Mouse (Mus musculus): Measurements from ENCODE around the gene 2810408A11Rik. TPM values are rescaled to one million over a fixed set of nuclear protein-coding genes. Genes with fewer than 3 reads are reported as not detected.

Gene 2810408A11Rik
- polyA plus RNA-seq, 1 experiment from 2014 or later = 0.89 TPM

GRCm38 (mm10) chr11:69891482-69891881 lies 9.3 kb downstream of the 2810408A11Rik start:
- 36% methylated on average over 4 of the region's 4 CpGs for WGBS (ENCODE audit: insufficient replicate concordance)

DNA sequence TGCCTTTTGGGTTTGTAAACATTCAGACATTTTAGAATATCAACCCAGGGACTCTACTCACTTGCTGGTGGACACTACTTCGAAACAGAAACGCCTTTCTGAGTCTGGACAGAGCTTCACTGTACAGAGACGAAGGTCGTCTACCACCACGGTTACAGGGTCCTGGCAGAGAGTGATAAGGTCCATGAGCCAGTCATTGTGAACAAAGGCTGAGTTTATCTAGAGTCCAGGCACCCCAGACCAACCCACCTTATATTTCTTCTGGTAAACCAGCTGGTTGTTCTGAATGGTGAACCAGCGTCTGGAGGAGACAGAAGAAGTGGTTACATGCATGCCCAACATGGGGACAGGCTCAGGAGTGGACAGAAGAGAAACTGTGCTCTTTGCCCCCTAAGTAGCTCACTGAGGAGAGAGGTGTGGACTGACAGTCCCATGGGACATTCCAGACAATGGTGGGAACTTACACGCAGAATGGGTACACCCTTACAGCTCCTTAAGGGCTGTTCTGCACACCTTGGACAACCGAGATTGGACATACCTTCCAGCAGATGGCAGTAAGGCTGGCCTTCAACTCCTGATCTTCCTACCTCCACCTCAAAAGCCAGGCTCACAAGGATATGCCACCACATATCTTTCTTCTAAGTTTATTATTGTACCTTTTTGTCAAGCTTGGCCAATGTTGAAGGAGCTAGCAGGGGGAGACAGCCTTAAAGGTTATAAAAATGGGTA lies 13.7 kb downstream of the 2810408A11Rik start:
- H3K4me1 ChIP-seq (replicated peaks) = peaks cover 66% of the 10 kb centered on the region
- H3K4me2 ChIP-seq = peak overlapping the region; percentile 48
- H3K27me3 ChIP-seq = no peaks in the 10 kb centered on the region
- H3K9ac ChIP-seq = peak overlapping the region; percentile 2
- 18% methylated on average over 8 of the region's 8 CpGs for WGBS (ENCODE audit: insufficient replicate concordance)
- H3K36me3 ChIP-seq (replicated peaks) = 0 out of 2 replicates have a peak, but pooled peaks cover 7% of the 10 kb centered on the region
- peak overlapping the region; percentile 69 for H3K27ac ChIP-seq (replicated peaks)
- no peak overlapping the region for H3K4me3 ChIP-seq (replicated peaks)
- peak; percentile 84 for ATAC-seq (ENCODE audit: insufficient read depth)
- H3K9me3 ChIP-seq (replicated peaks) = no peaks in the 10 kb centered on the region

More at GRCm38 (mm10) chr11:69891482-69891881, 9.3 kb downstream of the 2810408A11Rik start:
- Histone ChIP-seq H3K9ac (no peak overlapping the region), H3K27me3 (no peaks in the 10 kb centered on the region), H3K4me2 (no peak overlapping the region), H3K36me3 (replicated peaks) (no peaks in the 10 kb centered on the region), H3K9me3 (replicated peaks) (no peaks in the 10 kb centered on the region), H3K27ac (replicated peaks) (no peak overlapping the region), H3K4me3 (replicated peaks) (no peak overlapping the region), H3K4me1 (replicated peaks) (peaks cover 47% of the 10 kb centered on the region)
- no peak for ATAC-seq (ENCODE audit: insufficient read depth)

- no peak overlapping the region for H3K4me3 ChIP-seq (replicated peaks)
- no peak overlapping the region for H3K9ac ChIP-seq
- H3K36me3 ChIP-seq (replicated peaks) = 0 out of 2 replicates have a peak, but pooled peaks cover 7% of the 10 kb centered on the region
- H3K4me2 ChIP-seq = no peak overlapping the region
- H3K27me3 ChIP-seq = no peaks in the 10 kb centered on the region
- ATAC-seq (ENCODE audit: insufficient read depth) = no peak
- peaks cover 81% of the 10 kb centered on the region for H3K4me1 ChIP-seq (replicated peaks)
- H3K27ac ChIP-seq (replicated peaks) = 0 out of 2 replicates have a peak overlapping the region, but pooled peaks have one; percentile 41
- no peaks in the 10 kb centered on the region for H3K9me3 ChIP-seq (replicated peaks)
- WGBS (ENCODE audit: insufficient replicate concordance) = 77% methylated on average over 8 of the region's 8 CpGs
These were observed 16.1 kb downstream of the 2810408A11Rik start for GRCm38 (mm10) chr11:69884663-69885062.

DNA sequence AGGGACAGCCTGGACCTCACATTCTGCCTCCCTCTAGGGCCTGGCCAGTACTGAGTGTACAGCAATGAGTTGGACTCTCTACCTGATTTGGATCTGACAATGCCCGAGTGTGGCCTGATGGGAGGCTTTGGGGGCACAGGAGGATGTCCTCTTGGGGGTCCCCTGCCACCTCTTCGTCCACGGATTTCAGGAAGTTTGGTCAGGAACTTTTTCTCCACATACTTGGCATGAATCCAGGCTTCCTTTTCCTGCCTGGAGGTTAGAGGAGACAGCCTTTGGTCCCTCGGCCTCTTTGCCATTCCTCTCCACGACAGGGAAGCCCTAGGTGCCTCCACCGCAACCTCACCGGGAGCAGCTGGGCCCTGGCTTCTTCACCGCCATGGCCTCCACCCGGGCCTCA lies 16.5 kb downstream of the 2810408A11Rik start:
- ATAC-seq (ENCODE audit: insufficient read depth) = no peak
- Histone ChIP-seq H3K4me1 (replicated peaks) (peaks cover 83% of the 10 kb centered on the region), H3K4me3 (replicated peaks) (no peak overlapping the region), H3K27ac (replicated peaks) (no peak overlapping the region), H3K27me3 (no peaks in the 10 kb centered on the region), H3K4me2 (no peak overlapping the region), H3K9ac (no peak overlapping the region), H3K9me3 (replicated peaks) (no peaks in the 10 kb centered on the region), H3K36me3 (replicated peaks) (0 out of 2 replicates have a peak, but pooled peaks cover 7% of the 10 kb centered on the region)
- 71% methylated on average over 9 of the region's 9 CpGs for WGBS (ENCODE audit: insufficient replicate concordance)

DNA sequence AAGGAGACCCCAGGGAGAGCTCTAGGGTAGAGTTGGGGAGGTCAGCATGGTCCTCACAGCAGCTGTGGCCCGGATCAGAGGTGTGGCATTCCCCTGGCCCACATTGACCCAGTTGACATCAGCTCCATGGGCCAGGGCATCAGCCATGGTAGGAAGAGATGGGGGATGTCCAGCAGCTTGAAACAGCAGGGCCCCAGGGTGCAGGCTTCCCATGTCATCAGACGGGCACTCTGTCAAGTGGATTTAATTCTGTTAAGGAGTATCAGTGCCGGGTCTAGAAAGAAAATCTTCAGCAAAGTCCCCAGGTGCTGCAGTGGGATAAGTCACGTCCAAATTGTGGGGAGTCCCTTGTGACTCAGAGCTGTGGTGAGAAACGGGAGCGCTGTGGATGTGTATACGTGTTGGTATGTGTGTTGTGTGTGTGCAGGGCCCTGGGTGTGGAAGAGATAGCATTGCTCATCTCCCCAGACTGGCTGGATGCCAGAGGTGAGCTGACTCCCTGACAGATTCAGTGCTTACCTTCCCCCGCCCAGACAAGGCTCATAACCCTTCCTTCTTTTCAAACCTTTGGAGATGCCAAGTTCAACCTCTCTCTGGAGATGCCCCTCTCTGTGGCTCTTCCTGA lies 17.1 kb downstream of the 2810408A11Rik start:
- H3K27me3 ChIP-seq = no peaks in the 10 kb centered on the region
- H3K9ac ChIP-seq = no peak overlapping the region
- H3K36me3 ChIP-seq (replicated peaks) = 0 out of 2 replicates have a peak, but pooled peaks cover 7% of the 10 kb centered on the region
- H3K4me3 ChIP-seq (replicated peaks) = no peak overlapping the region
- H3K27ac ChIP-seq (replicated peaks) = no peak overlapping the region
- peaks cover 88% of the 10 kb centered on the region for H3K4me1 ChIP-seq (replicated peaks)
- ATAC-seq (ENCODE audit: insufficient read depth) = no peak
- no peak overlapping the region for H3K4me2 ChIP-seq
- 69% methylated on average over 8 of the region's 8 CpGs for WGBS (ENCODE audit: insufficient replicate concordance)
- no peaks in the 10 kb centered on the region for H3K9me3 ChIP-seq (replicated peaks)

- no peak overlapping the region for H3K4me3 ChIP-seq (replicated peaks)
- no peak overlapping the region for H3K27ac ChIP-seq (replicated peaks)
- 0 out of 2 replicates have a peak, but pooled peaks cover 7% of the 10 kb centered on the region for H3K36me3 ChIP-seq (replicated peaks)
- 67% methylated on average over 4 of the region's 4 CpGs for WGBS (ENCODE audit: insufficient replicate concordance)
- no peak overlapping the region for H3K4me2 ChIP-seq
- no peak overlapping the region for H3K9ac ChIP-seq
- no peaks in the 10 kb centered on the region for H3K9me3 ChIP-seq (replicated peaks)
- no peak for ATAC-seq (ENCODE audit: insufficient read depth)
- no peaks in the 10 kb centered on the region for H3K27me3 ChIP-seq
- peaks cover 92% of the 10 kb centered on the region for H3K4me1 ChIP-seq (replicated peaks)
These were observed 17.7 kb downstream of the 2810408A11Rik start for GRCm38 (mm10) chr11:69883066-69883465.

- Histone ChIP-seq H3K4me3 (replicated peaks) (peak overlapping the region; percentile 64), H3K27me3 (0 out of 2 replicates have a peak, but pooled peaks cover 2% of the 10 kb centered on the region), H3K4me2 (peak overlapping the region; percentile 97), H3K9me3 (replicated peaks) (no peaks in the 10 kb centered on the region), H3K36me3 (replicated peaks) (0 out of 2 replicates have a peak, but pooled peaks cover 7% of the 10 kb centered on the region), H3K27ac (replicated peaks) (peak overlapping the region; percentile 87), H3K9ac (peak overlapping the region; percentile 64), H3K4me1 (replicated peaks) (peaks cover 92% of the 10 kb centered on the region)
- 67% methylated on average over 21 of the region's 21 CpGs for WGBS (ENCODE audit: insufficient replicate concordance)
- ATAC-seq (ENCODE audit: insufficient read depth) = no peak
These were observed 18.8 kb downstream of the 2810408A11Rik start for GRCm38 (mm10) chr11:69881787-69882670.

GRCm38 (mm10) chr11:69880853-69881603 lies 19.8 kb downstream of the 2810408A11Rik start, which contains the start of gene Kctd11:
TSS of gene Kctd11 (minus strand) at chr11:69881406.
- peak within 1 kb of the TSS; percentile 97 for H3K4me2 ChIP-seq
- 0 out of 2 replicates have a peak, but pooled peaks cover 7% of the 10 kb centered on the region for H3K36me3 ChIP-seq (replicated peaks)
- peak within 1 kb of the TSS; percentile 64 for H3K4me3 ChIP-seq (replicated peaks)
- peak within 1 kb of the TSS; percentile 87 for H3K27ac ChIP-seq (replicated peaks)
- H3K4me1 ChIP-seq (replicated peaks) = peaks cover 92% of the 10 kb centered on the region
- no peaks in the 10 kb centered on the region for H3K9me3 ChIP-seq (replicated peaks)
- WGBS (ENCODE audit: insufficient replicate concordance) = under 1% methylated on average over 46 of the region's 46 CpGs
- peak within 1 kb of the TSS; percentile 64 for H3K9ac ChIP-seq
- H3K27me3 ChIP-seq = 0 out of 2 replicates have a peak, but pooled peaks cover 3% of the 10 kb centered on the region
- ATAC-seq (ENCODE audit: insufficient read depth) = peak; percentile 76

DNA sequence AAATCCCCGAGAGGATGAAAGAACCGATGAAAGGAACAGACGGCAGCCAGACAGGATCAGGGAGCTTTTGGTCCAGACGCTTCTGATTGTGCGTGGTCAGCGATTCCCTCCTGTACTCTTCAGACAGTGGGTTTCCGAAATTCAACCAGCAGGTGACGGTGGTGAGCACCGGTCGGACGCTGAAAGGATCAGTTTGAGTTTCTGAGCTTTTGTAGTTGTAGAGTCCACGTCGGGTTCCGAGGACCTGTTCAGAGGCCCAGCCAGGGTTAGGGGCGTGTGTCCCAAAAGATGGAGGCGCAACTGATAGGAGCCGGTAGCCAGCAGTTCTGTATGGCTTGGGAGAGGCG lies 20.3 kb downstream of the 2810408A11Rik start:
- Histone ChIP-seq H3K27ac (replicated peaks) (peak overlapping the region; percentile 87), H3K4me2 (peak overlapping the region; percentile 97), H3K4me3 (replicated peaks) (peak overlapping the region; percentile 64), H3K9ac (peak overlapping the region; percentile 64), H3K9me3 (replicated peaks) (no peaks in the 10 kb centered on the region), H3K27me3 (0 out of 2 replicates have a peak, but pooled peaks cover 3% of the 10 kb centered on the region), H3K36me3 (replicated peaks) (0 out of 2 replicates have a peak, but pooled peaks cover 7% of the 10 kb centered on the region), H3K4me1 (replicated peaks) (peaks cover 92% of the 10 kb centered on the region)
- ATAC-seq (ENCODE audit: insufficient read depth) = peak; percentile 43
- WGBS (ENCODE audit: insufficient replicate concordance) = under 1% methylated on average over 18 of the region's 18 CpGs

DNA sequence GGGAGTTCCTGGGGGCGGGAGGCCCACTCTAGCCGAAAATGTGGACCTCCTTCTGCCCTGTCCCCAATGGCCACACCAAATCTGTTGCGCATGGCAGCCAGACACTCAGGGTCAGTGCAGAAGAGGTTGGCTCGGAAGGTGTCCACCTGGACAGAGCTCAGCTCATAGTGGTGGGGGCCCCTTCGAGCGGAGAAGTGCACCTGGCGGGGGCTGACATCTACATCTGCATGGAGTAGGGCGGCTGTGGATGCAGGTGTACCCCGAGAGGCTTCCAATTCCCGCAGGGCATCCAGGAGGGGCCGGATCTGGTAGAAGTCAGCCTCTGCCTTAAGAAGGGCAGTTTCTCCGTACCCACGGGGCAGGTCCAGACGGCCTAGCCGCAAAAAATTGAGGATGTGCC lies 21.1 kb downstream of the 2810408A11Rik start:
- Histone ChIP-seq H3K27ac (replicated peaks) (peak overlapping the region; percentile 79), H3K9ac (no peak overlapping the region; the same call in 1 of the 2 replicates), H3K9me3 (replicated peaks) (no peaks in the 10 kb centered on the region), H3K4me2 (peak overlapping the region; percentile 97), H3K27me3 (0 out of 2 replicates have a peak, but pooled peaks cover 3% of the 10 kb centered on the region), H3K4me1 (replicated peaks) (peaks cover 90% of the 10 kb centered on the region), H3K4me3 (replicated peaks) (peak overlapping the region; percentile 64), H3K36me3 (replicated peaks) (0 out of 2 replicates have a peak, but pooled peaks cover under 1% of the 10 kb centered on the region)
- 76% methylated on average over 15 of the region's 15 CpGs for WGBS (ENCODE audit: insufficient replicate concordance)
- no peak for ATAC-seq (ENCODE audit: insufficient read depth)

All from liver, embryonic 15.5 days (tissue).